Mouse (Mus musculus) adrenal gland, adult 18-20 months (tissue): ENCODE data around the gene Trem2. TPM values are rescaled to one million over a fixed set of nuclear protein-coding genes. Genes with fewer than 3 reads are reported as not detected.

ENCODE experiments used
- total RNA-seq, 2 experiments: library from RNA; stranded (reverse); gene quantifications; 1 replicate in 1 of 2; 2 replicates in 1 of 2; pipeline ENCODE4 v1.2.3; 2021

The Trem2 gene
- total RNA-seq, 2 experiments from 2014 or later: 5.1 to 15.2 TPM

Other genes starting within 250 kb of the Trem2 start
- not detected for gene 9830107B12Rik, start 200.1 kb upstream of the Trem2 start, total RNA-seq
- under 1 TPM in 1 of 2 experiments, not detected in 1; 0.26 TPM for gene A530064D06Rik, start 179.1 kb upstream of the Trem2 start, total RNA-seq
- gene Trem1, start 113.6 kb upstream of the Trem2 start, total RNA-seq: under 1 TPM in 1 of 2 experiments, not detected in 1; 0.20 TPM
- gene Trem3, start 98.6 kb upstream of the Trem2 start, total RNA-seq: under 1 TPM in 1 of 2 experiments, not detected in 1; 0.93 TPM
- gene Treml4, start 82.1 kb upstream of the Trem2 start, total RNA-seq: 1 to 10 TPM in 1 of 2 experiments, under 1 TPM in 1; 0.46 to 1.6 TPM
- under 1 TPM; 0.46 to 0.48 TPM for gene Treml2, start 46.9 kb upstream of the Trem2 start, total RNA-seq
- gene B430306N03Rik, start 30.3 kb upstream of the Trem2 start, total RNA-seq: under 1 TPM; 0.13 to 0.42 TPM
- under 1 TPM in 1 of 2 experiments, not detected in 1; 0.42 TPM for gene Treml1, start 13.5 kb downstream of the Trem2 start, total RNA-seq
- gene Nfya, start 63.5 kb downstream of the Trem2 start, total RNA-seq: 10 to 100 TPM; 35.5 to 36.5 TPM
- 10 to 100 TPM; 17.5 to 19.5 TPM for gene Oard1, start 63.6 kb downstream of the Trem2 start, total RNA-seq
- 1 to 10 TPM; 1.5 to 2.0 TPM for gene Apobec2, start 86.5 kb downstream of the Trem2 start, total RNA-seq
- gene Tspo2, start 105.1 kb downstream of the Trem2 start, total RNA-seq: not detected
- gene Unc5cl, start 108.5 kb downstream of the Trem2 start, total RNA-seq: under 1 TPM in 1 of 2 experiments, not detected in 1; 0.19 TPM